Mouse (Mus musculus) liver, adult 2 months (tissue): Measurements from ENCODE around the gene Rxfp4.

Experiments used
- CTCF ChIP-seq: fragments of 200-500 bp; IDR thresholded peaks from 2 replicates; pipeline ENCODE4 v1.5.1; 2011; ENCODE audit warnings: low read depth, low read length, control low read depth
- POLR2A ChIP-seq: fragments of 200-500 bp; IDR thresholded peaks from 2 replicates; pipeline ENCODE4 v1.6.1; 2011; ENCODE audit warnings: low read length, control low read depth; ENCODE audit not compliant: insufficient read depth; ENCODE audit errors: extremely low read depth

GRCm38 (mm10) chr3:88645937-88646336 is 7.0 kb downstream of the Rxfp4 start:
- no peak for TF ChIP-seq CTCF
- no peak for TF ChIP-seq POLR2A
